Mouse (Mus musculus) thymus, adult 2 months (tissue): Measurements from ENCODE around the gene BC048403. TPM values are rescaled to one million over a fixed set of nuclear protein-coding genes. Genes with fewer than 3 reads are reported as not detected.

Experiments
- DNase-seq: peaks from one replicate; pipeline ENCODE4 v3.0.0; 2021
- H3K27ac ChIP-seq: fragments of 200-500 bp; 2 replicates; pipeline ENCODE4 v1.5.1; 2012; ENCODE audit warnings: low read length, control low read depth; ENCODE audit not compliant: control insufficient read depth, insufficient read depth
- H3K27me3 ChIP-seq: fragments of 200-500 bp; 2 replicates; pipeline ENCODE4 v1.6.1; 2012; ENCODE audit warnings: mild to moderate bottlenecking, low read length, moderate library complexity, mixed read lengths; ENCODE audit not compliant: control insufficient read depth, insufficient read depth
- H3K36me3 ChIP-seq: fragments of 200-500 bp; 2 replicates; pipeline ENCODE4 v1.6.1; 2012; ENCODE audit warnings: mild to moderate bottlenecking, low read length, moderate library complexity; ENCODE audit not compliant: control insufficient read depth, insufficient read depth
- H3K4me1 ChIP-seq: fragments of 200-500 bp; replicated peaks from 2 replicates; pipeline ENCODE4 v1.6.1; 2012; ENCODE audit warnings: low read length; ENCODE audit not compliant: control insufficient read depth, insufficient read depth
- H3K4me3 ChIP-seq: fragments of 200-500 bp; 2 replicates; pipeline ENCODE4 v1.5.1; 2012; ENCODE audit warnings: mild to moderate bottlenecking, low read length, control low read depth, moderate library complexity; ENCODE audit not compliant: control insufficient read depth, insufficient read depth
- CTCF ChIP-seq: fragments of 200-500 bp; IDR thresholded peaks from 2 replicates; pipeline ENCODE4 v1.5.1; 2012; ENCODE audit warnings: mild to moderate bottlenecking, control low read depth, low read length, moderate library complexity, borderline replicate concordance; ENCODE audit not compliant: control insufficient read depth, poor library complexity, insufficient read depth; ENCODE audit errors: extremely low read depth
- POLR2A ChIP-seq: fragments of 200-500 bp; IDR thresholded peaks from 2 replicates; pipeline ENCODE4 v1.6.1; 2012; ENCODE audit warnings: mild to moderate bottlenecking, low read length, control low read depth, moderate library complexity; ENCODE audit not compliant: control insufficient read depth, poor library complexity, insufficient read depth; ENCODE audit errors: extremely low read depth
- WGBS: fragments of 180-500 bp; shearing (Covaris S2); methylation state at CpG from one replicate; pipeline ENCODE4 v1.1.7; 2018; 5-methylcytosine and 5-hydroxymethylcytosine counted together
- polyA plus RNA-seq: library from polyadenylated mRNA; depleted of rRNA; stranded (reverse); fragments of >200 nt; gene quantifications from 2 replicates; pipeline ENCODE4 v1.2.3, GENCODE M21; 2012

Gene BC048403
- polyA plus RNA-seq, 1 experiment, result 4.4 TPM

DNA sequence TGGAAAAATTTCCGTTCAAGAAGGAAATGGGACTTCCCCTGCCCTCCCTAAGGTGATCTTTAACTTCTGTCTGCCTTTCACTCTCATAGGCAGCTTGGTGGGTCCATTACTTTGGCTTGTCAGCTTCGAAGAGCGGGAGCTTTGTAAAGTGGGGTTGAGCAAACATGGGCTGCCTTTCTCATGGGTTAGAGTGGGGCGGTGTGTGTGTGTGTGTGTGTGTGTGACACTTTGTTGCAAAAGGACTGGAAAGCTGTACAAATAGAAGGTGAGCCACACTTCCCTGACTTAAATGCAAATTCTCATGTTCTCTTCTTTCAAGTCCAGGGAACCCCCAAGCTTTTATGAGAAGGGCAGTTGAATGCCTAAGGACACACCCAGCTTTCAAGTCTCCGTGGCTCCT, 14.5 kb downstream of the BC048403 start:
- TF ChIP-seq POLR2A, result no peak
- 90% methylated on average over 5 of the region's 5 CpGs for WGBS
- H3K4me1 ChIP-seq, result no peaks in the 10 kb centered on the region
- no peak overlapping the region for H3K4me3 ChIP-seq
- no peak for DNase-seq
- H3K27ac ChIP-seq, result no peak overlapping the region
- H3K27me3 ChIP-seq, result no peaks in the 10 kb centered on the region
- H3K36me3 ChIP-seq, result no peaks in the 10 kb centered on the region

DNA sequence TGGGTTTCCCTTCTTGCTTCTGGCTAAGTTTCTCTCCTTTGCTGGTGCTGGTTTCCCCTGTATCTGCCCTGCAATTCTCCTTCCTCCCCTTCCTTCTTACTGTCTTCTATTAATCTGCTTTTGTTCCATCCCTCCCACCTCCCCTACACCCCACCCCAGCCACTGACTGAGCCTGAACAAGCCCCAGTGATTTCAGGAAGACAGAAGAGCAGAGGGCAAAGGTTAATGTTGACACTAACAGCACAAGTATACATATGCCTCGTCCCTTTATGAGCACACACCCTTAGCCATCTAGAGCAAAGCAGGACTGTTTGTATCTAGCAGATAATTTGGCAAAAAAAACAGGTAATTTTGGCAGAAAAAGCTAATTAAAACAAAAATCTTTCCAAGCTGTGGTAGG, 16.1 kb downstream of the BC048403 start:
- H3K36me3 ChIP-seq, result no peaks in the 10 kb centered on the region
- H3K4me3 ChIP-seq, result no peak overlapping the region
- no peak overlapping the region for H3K27ac ChIP-seq
- no peak for DNase-seq
- H3K4me1 ChIP-seq, result no peaks in the 10 kb centered on the region
- no peak for TF ChIP-seq CTCF
- TF ChIP-seq POLR2A, result no peak
- 81% methylated on average over 1 of the region's 1 CpGs for WGBS
- H3K27me3 ChIP-seq, result no peaks in the 10 kb centered on the region

DNA sequence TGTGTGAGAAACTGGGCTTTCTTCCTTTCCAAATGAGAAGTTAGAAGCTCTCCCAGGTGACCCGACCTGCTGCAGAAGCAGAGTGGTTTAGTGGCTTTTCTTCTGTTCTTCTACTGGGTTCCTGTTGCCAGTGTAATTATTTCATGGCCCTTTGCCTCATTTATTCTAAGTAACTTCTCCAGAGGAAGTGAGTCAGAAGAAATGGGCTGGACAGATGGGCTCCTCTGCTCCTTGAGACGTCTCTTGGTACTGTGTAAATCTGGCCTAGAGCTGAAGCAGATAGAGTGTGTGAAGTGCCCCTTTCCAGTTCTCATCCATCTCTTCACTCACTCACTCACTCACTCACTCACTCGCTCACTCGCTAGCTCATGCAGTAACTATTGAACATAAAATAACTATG, 16.9 kb downstream of the BC048403 start:
- no peak for DNase-seq
- Histone ChIP-seq H3K27me3 (no peaks in the 10 kb centered on the region), H3K36me3 (no peaks in the 10 kb centered on the region), H3K4me3 (no peak overlapping the region), H3K4me1 (no peaks in the 10 kb centered on the region), H3K27ac (no peak overlapping the region)
- 51% methylated on average over 4 of the region's 4 CpGs for WGBS
- no peak for TF ChIP-seq POLR2A
- no peak for TF ChIP-seq CTCF

DNA sequence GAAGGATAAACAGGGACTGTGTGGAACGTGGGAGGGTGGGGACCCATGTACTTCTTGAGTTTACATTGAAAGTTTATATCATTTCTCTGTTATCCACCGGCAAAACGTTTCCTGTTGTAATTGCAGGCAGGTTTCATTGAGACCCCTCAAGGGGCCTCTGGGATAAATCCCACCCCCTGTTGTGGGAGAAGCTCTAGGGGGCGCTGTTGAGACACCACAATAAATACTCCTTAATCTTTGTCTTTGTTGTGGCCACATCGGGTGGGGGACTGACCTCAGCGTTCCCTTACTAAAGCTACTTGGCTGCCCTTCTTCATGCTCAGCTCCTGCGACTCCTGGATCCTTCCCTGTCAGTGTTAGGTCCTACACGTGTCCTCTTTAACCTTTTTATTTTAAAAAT, 19.4 kb downstream of the BC048403 start:
- DNase-seq, result no peak
- 55% methylated on average over 8 of the region's 8 CpGs for WGBS
- H3K4me1 ChIP-seq, result no peaks in the 10 kb centered on the region
- H3K4me3 ChIP-seq, result no peak overlapping the region
- H3K27ac ChIP-seq, result no peak overlapping the region
- H3K27me3 ChIP-seq, result no peaks in the 10 kb centered on the region
- TF ChIP-seq CTCF (no peak), POLR2A (no peak)
- no peaks in the 10 kb centered on the region for H3K36me3 ChIP-seq

DNA sequence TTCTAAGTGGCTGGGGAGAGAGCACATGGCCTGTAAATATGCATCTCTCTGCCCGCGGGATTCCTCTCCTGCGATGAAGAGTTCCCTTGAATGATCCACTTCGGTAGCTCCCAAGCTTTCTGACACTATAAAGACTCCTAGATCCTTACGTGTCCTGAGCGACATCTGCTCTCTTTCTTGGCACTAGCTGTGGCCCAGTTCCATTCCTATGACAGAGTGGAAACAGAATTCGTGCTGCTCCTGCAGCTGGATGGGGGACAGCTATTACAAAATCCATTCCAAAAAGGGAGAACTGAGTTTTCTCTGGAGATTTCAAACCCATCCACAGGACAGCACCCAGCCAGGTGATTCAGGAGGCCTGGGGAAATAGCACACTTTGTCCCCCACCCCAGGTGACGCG, 22.4 kb downstream of the BC048403 start:
- TF ChIP-seq CTCF (no peak), POLR2A (no peak)
- no peak overlapping the region for H3K27ac ChIP-seq
- 95% methylated on average over 9 of the region's 9 CpGs for WGBS
- no peak overlapping the region for H3K4me3 ChIP-seq
- H3K27me3 ChIP-seq, result no peaks in the 10 kb centered on the region
- DNase-seq, result no peak
- no peaks in the 10 kb centered on the region for H3K36me3 ChIP-seq
- no peaks in the 10 kb centered on the region for H3K4me1 ChIP-seq

DNA sequence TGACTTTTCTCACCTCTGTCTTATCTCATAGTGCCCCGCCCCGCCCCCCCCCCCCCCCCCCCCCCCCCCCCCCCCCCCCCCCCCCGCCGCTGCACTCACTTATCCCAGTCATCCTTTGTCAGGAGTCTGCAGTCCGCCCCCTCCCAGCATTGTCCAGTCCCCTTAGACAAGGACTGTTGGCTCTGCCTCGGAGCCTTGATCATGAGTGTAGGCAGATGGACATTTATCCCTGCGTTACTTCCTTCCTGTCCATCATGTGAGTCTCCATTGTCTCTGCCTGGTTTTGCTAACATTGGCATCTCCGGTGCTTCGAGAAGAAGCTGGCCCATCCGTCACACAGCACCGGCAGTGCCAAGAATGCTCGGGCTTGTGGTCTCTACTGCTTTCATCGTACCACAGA, 23.5 kb downstream of the BC048403 start:
- Histone ChIP-seq H3K27me3 (no peaks in the 10 kb centered on the region), H3K4me3 (no peak overlapping the region)
- WGBS, result 88% methylated on average over 8 of the region's 13 CpGs

DNA sequence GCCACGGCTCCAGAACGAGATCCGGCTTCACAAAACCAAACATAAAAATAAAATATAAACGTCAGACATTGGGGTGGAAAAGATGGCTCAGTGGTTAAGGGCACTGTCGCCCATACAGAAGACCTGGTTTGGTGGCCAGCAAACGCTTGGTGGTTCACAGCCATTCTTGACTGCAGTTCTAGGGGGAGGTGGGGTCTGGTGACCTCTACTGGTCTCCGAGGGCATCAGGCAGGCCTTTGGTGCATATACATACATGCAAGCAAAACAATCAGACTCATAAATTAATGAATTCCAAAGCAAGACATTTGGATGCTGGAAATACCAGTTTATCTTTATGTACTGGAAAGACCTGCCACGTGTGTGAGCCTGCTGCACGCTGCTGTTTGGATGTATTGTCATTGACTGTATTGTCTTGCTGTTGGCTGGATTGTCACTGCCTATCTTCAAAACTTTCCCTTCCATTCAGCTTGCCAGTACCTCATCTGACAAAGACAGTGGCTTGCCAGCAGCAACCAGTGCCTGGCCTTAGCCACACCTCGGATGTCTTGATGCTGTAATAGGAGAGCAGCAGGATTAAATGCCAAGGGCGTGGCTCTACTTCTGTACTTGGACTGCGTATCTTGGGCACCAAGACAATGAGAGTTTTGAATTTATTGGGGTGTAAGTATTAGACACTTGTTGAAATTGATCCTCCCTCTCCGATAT, 24.9 kb downstream of the BC048403 start:
- Histone ChIP-seq H3K27me3 (no peaks in the 10 kb centered on the region), H3K4me3 (no peak overlapping the region), H3K27ac (no peak overlapping the region), H3K36me3 (no peaks in the 10 kb centered on the region), H3K4me1 (no peaks in the 10 kb centered on the region)
- TF ChIP-seq CTCF (no peak), POLR2A (no peak)
- no peak for DNase-seq
- 88% methylated on average over 13 of the region's 13 CpGs for WGBS

More for the DNA sequence above, 23.5 kb downstream of the BC048403 start:
- no peak for DNase-seq
- Histone ChIP-seq H3K36me3 (no peaks in the 10 kb centered on the region), H3K4me1 (no peaks in the 10 kb centered on the region), H3K27ac (no peak overlapping the region)
- TF ChIP-seq POLR2A (no peak), CTCF (no peak)
